Mouse (Mus musculus) urinary bladder, adult 18-20 months (tissue): ENCODE results near the gene Mtg2.

Experiments
- DNase-seq, 2 experiments: peaks; one replicate each; pipeline ENCODE4 v3.0.0; 2022; ENCODE audit warnings: low spot score in 2 of 2, mixed read lengths in 2 of 2

The Mtg2 gene

DNA sequence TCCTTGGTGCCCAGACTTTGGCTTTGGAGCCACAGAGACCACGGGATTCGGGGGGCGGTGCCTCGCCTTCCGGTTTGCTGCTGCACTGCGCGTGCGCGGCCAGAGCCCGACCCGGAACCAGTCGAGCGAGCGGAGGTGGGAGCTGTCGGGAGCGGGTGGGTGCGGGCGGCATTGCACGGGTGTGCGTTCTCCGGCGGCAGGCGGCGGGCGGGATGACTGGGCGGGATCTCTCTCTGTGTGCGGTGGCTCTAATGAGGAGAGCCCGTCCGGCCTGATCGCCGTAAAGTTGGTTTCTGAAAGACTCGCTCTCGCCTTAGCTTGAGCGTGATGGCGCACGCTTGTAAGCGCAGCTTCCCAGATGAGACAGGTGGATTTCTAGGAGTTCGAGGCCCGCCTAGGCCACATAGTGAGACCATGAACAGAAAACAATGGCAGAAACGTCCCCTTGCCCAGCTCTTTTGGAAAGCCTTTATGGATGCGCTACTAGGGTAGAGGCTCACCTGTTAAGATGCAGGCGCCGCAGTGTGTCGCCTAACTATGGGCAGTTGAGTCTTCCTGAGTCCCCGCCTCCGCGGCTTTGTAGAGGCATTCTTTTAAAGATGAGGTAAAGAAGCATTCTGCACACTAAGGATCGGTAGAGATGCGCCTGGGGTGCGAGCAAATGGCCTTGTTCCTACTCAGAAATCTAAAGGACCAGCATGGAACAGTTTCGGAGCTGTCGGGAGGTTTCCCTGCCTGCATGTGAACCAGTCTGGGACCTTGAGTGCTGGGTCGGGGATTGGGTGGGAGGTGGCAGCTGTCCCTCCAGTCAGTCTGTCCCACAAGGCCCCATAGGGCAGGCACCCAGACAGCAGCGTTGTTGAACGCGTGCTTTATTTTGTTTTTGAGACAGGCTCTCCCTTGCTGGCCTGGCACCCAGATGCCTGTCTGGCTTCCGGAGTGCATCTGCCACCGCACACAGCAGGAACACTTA is at the start of gene Mtg2:
Gene Mtg2 (plus strand): TSS at position 108 of the 973 bp plus-strand sequence.
- peak; percentile 94 to 95 for DNase-seq

DNA sequence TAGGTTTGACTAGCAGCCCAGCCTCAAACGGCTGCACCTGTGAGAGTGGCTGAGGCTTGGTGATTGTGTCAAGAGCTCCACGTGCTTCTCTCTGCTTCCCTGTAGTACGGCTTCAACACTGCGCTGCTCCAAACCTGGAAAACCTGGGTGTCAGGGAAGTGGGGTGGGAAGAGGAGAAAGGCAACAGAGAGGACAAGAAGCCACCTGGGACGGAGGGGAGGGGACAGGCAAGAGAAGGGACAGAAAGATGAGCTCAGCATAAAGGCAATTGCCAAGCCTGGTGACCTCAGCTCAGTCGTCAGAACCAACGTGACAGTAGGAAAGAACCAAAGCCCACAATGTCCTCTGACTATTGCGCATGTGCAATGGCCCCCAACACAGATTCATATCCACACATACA is 49.5 kb upstream of the Mtg2 start:
- no peak for DNase-seq

DNA sequence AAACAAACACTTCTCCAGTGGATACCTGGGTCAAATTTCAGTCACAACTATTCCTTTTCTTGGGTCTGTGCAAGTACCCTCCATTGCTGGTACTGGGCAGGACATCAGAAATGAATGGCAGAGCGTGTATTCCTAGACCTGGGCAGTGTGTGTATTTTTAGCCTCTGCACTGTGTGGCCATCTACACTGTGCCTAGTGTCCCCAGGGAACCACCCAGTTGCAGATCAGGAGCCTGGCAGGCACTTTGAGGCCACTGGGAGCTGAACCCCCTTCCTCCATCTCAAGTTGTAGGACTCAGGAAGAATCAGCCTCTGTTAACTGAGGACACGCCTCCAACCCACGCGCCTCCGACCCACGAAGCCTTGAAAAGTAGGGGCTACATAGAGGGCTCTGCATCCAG is 47.6 kb upstream of the Mtg2 start:
- DNase-seq, result no peak

DNA sequence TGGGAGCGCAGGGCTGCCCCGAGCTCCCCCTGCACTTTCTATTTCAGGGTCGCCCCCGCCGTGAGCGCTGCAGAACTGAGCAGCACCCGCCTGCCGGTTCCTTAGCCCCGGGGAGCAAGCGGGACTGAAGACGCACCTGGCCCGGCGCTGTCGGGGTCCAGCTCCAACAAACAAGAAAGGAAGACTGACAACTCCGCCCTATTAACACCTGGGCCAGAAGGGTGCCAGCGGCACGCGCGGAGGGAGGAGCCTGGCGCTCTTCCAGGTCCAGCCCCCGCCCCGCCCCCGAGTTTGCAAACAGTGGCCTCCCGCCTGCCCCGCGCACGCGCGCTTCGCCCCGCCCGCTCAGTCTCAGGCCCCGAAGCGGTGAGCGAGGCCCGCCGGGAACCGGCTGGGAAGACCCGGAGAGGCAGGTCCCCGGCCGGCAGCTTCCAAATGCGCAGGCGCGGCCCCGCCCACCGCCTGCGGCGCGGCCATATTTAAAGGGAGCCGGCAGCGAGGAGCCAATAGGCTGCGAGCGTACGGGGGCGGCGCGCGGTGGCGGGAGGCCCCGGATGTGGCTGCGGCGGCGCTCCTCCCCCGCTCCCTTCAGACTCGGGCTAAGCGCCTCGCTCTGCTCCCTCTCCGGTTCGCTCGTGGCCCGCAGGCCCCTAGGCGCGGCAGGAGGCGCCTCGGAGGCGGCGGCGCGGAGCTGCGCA is 45.8 kb upstream of the Mtg2 start, which contains the start of gene Lsm14b:
Gene Lsm14b (plus strand): TSS at position 587 of the 698 bp plus-strand sequence.
- DNase-seq, result peak; percentile 96 to 99

GRCm38 (mm10) chr2:180025135-180025860 is 45.1 kb upstream of the Mtg2 start:
- DNase-seq, result no peak

DNA sequence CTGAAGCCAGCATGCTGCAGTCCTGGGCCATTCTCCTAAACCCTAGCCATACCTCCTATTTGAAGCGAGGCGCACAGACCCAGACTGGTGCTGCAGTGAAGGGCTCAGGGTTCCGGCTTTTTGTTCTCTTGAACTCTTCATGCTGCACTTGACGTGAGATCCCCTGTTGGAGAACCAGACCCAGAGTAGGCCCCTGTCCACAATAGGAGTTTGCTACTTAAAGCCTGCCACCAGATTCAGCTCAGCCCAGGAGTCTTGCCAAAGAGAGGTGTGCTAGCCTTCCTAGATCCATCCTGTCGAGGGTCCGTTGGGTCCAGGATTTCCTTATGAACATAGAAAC is 44.6 kb upstream of the Mtg2 start:
- DNase-seq, result no peak

- no peak for DNase-seq
Observed at GRCm38 (mm10) chr2:180027768-180028167, 42.6 kb upstream of the Mtg2 start.

DNA sequence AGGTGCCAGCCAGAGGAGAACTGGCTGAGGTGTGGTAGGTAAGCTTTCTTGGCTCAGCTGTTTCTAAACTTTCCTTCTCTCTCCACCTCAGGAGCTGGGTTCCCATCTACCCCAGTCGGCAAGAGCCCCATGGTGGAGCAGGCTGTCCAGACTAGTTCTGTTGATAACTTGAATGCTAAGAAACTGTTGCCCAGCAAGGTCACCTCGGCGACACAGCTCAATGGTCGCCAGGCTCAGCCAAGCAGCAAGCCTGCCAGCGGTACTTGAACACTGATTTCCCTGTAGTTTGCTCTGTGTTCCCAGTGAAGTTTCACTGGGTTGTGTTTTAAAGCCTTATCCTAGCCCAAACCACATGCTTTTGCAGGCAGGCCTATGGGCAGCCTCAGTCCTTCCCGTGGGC is 39.1 kb upstream of the Mtg2 start:
- DNase-seq, result no peak

DNA sequence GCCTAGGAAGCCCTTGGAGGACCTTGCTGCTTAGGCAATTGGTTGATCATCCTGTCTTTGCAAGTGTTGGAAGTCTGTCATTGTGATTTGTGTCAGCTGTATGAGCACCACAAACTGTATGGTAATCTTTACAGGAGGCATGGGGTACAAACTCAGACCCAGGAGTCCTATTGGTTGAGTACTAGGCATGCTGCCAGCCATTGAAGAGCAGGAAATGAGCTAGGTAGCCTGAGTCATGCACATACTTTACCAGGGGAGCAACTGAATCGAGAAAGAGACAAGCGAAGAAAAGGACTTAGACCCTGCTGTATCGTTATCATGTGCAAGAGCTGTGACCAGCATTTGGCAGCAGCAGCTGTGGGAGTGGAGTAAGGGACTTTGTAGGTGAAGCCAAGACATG is 37.5 kb upstream of the Mtg2 start:
- DNase-seq, result no peak

GRCm38 (mm10) chr2:180033956-180034355 is 36.4 kb upstream of the Mtg2 start:
- DNase-seq, result no peak

DNA sequence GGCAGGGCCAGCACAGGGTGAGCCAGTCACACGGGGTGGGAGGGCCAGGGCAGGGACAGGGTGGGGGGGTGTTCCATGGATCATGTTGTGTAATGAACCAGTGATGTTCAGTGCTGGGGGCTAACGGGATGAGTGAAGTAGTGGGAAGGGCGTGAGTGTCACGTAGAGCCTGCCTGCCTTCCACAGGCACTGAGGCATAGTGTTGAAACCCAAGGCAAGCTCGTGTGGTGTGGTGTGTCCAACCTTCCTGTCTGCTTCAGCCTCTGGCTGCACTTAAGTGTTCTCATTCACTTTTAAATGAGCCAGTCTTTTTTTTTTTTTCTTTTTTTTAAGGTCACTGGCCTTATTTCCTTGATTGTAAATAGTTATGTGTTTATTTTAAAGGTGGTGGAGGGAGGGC is 35.6 kb upstream of the Mtg2 start:
- no peak for DNase-seq

DNA sequence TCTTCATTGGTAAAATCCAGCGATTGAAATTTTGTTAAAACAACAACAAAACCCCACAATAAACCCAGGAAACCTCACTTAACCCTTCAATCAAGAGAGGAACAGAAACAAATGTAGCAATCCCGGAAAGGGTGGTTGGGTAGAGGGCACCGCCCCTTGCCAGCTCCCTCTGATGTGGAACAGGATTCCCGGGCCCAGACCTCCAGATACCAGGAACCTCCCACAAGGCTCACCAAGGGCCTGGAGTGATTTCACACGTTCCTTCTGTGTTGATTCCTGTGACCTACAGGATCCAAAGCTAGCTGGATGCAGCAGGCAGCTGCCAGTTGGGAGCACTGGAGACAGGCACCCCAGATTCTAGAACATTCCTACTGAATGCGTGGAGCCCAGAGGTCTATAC is 30.0 kb upstream of the Mtg2 start:
- DNase-seq, result no peak

DNA sequence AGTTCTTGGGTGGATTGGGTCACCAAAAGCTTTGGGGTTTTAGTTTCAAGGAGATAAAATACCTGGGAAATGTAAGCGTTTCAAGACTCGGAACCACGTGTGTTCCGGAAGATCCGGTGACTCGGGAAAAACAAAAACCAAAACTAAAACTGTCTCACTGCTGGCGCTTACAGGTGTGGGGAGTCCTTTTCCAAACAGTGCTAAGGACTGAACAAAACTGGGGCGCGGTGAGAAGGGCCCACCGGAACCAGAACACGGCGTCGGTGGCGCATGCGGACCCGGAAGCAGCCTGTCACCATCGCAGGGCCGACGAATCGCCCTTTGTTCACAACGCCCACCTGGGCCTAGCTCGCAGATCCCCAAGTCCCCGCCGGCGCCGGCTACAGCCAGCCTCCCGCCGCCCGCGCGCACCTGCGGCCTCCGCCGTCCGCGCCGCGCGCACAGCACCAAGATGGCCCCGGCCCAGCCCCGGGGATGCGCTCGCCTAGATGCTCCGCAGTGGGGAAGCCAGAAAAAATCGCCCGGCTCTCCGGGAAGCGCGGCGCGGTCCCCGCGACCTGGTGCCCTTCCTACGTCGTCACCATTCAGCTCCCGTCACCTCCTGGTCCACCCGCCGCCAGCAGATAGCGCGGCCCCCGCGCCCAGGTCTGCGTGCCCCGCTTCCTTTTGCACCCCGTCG is 28.7 kb upstream of the Mtg2 start:
- DNase-seq, result no peak

DNA sequence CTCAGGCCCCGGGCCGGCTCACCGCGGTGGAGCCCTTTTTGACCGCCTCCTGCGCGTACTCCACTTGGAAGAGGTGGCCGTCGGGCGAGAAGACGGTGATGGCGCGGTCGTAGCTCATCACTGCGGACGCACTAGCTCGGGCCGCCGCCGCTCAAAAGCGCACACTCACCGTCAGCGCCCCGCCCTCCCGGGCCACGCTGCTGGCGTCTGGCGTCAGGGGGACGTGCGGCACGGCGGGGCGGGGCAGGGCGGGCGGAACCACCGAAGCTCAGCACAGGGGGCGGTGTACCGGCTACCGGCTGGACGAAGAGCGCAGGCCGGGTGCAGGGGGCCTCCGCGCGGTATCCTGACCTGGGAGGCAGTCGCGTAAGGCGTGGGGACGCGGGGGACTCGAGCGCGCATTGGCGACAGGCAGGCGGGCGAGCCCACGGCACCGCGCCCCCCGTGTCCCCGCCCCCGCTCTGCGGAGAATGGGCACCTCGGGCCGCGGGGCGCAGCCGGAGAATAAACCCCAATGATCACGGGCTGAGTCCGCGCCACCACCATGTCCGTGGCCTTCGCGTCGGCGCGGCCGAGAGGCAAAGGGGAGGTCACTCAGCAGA is 28.0 kb upstream of the Mtg2 start, which contains the start of the genes Psma7 and Ss18l1:
Gene Psma7 (minus strand): TSS at position 178 of the 602 bp plus-strand sequence.
Gene Ss18l1 (plus strand): TSS at position 254 of the 602 bp plus-strand sequence.
- peak; percentile 81 to 85 for DNase-seq

DNA sequence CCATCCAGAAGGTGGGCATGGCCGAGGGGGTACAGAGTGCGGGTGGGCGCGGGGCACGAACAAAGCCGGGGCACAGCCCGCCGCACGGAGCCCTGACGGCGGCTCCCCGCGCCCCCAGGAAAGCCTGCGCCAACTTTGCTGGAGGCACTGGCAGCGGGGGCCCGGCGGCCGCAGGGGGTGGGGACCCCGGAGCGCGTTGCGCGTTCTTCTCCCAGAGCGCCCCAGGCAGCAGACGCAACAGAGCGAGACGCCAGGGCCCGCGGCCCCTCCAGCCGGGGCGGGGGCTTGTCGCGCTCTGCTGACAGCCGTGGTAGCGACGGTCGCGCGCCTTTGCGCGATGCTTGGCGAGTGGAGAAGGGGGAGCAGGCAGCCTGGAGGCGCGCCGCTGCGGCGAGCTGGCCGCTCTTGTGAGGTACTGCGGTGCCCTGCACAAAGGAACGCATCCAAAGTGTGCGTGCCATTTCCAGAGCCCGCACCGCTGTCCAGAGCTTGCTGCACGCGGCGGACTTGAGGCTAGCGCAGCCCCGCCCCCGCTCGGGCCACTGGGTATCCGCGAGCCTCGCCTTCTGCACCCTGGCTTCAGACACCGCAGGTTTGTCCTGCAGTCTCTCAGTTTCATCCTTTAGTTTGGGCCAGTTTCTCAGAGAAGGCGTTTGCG is 27.4 kb upstream of the Mtg2 start:
- DNase-seq, result peak; percentile 14 to 49

DNA sequence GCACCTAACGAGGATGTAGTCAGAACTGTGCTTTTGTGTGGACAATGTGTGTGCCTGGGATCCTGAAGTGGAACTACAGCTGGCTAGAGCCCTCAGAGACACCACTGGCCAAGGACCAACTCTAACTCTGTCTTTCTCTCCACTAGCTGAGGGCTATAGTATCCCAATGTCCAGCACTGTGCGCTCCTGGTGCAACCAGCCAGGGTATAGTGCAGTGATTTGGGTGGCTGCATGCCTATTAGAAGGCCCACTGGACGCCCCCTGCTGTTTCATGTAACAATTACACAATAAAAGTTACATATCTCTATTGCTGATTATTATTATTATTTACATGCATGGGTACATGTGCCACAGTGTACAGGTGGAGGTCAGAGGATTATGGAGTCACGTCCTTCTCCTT is 25.1 kb upstream of the Mtg2 start:
- DNase-seq, result no peak

DNA sequence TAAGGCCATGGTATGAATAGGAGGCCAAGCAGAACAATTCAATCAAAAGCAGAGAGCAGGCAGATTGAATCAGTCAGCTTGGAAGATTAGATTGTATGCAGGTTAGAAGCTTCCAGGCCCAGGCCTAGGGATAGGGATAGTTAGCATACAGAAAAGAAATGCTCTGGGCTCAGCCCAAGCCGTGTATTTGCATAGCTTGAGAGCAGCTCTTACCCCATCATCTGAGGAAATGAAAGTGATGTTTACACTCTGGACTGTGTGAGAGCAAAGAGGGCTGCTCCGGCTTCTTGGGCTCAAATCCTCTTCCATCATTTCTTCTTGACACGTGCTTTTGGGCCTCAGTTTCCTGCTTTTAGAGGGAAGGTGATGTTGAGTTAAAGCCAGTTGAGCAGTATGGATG is 22.8 kb upstream of the Mtg2 start:
- no peak for DNase-seq

GRCm38 (mm10) chr2:180047980-180048635 is 22.3 kb upstream of the Mtg2 start:
- DNase-seq, result no peak

DNA sequence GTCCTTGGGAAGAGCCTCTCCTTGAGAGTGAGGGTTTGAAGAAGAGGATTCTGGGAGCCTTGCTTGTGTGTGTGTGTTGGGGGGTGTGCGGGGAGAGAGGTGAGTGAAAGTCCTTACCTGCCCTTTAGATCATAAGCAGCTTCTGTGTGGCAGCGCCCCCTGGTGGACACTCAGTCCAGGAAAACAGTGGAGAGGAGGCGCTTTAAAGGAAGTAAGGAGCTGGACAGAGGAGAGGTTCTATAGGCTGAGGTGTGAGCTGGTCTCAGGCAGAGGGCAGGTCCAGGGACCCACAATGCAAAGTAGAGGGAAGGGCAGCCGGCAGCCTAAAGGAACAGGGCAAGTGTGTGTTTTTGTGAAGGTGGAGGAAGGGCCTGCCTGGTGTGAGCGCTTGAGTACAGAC is 19.4 kb upstream of the Mtg2 start:
- peak; percentile 59 to 60 for DNase-seq
